Mouse (Mus musculus): Measurements from ENCODE around the gene Pde8a. TPM values are rescaled to one million over a fixed set of nuclear protein-coding genes. Genes with fewer than 3 reads are reported as not detected.

The Pde8a gene
- total RNA-seq, 2 experiments from 2014 or later, result 22.3 to 25.8 TPM

DNA sequence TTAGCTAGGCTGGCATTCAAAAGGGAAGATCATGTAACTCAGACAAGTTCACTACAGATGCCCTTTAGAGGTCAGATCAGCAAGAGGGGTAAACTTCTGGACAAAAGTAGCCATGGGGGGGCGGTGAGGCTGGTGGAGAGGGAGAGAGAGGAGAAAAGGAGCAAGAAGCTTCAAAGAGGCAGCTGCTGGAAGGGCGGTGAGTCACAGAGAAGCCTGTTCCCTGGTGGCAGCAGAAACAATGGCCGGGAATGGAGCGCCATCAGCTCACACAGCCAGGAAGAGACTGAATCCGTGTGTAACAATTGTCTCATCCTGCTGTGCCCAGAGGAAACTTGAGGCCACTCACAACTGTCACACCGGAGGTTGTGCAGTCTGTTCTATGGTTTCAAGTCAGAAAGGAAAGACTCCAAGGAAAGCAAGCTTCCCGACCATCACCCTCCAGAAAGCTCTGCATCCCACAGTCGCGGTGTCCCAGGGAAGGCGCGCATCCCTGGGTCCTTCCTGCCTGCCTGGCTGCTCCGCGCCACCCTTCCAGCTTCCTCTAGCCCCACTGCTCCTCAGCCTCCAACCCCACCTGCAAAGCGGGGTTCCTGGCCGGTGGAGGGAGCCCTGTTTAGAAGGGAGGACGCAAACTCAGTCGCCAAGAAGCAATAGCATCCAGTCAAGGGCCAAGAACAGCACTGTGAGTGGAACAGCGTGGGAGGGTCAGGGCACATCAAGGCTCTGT lies 122.5 kb downstream of the Pde8a start:
- no peak for DNase-seq (ENCODE audit: low spot score in 2 of 2)

DNA sequence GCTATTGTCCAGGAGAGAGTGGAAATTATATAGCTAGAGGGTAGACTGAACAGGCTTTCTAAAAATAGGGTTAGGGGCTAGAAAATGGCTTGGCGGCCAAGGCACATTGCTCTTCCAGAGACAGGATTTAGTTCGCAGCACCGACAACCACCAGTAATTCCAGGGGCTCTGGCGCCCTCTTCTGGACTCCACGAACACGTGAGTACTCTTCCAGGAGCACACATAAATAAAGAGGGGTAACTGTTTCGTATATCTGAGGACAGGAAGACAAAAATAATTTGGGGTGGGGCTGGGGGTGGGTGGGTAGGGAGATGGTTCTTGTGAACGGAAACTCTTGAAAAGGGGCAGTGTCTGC lies 123.0 kb downstream of the Pde8a start:
- no peak for DNase-seq (ENCODE audit: low spot score in 2 of 2)

DNA sequence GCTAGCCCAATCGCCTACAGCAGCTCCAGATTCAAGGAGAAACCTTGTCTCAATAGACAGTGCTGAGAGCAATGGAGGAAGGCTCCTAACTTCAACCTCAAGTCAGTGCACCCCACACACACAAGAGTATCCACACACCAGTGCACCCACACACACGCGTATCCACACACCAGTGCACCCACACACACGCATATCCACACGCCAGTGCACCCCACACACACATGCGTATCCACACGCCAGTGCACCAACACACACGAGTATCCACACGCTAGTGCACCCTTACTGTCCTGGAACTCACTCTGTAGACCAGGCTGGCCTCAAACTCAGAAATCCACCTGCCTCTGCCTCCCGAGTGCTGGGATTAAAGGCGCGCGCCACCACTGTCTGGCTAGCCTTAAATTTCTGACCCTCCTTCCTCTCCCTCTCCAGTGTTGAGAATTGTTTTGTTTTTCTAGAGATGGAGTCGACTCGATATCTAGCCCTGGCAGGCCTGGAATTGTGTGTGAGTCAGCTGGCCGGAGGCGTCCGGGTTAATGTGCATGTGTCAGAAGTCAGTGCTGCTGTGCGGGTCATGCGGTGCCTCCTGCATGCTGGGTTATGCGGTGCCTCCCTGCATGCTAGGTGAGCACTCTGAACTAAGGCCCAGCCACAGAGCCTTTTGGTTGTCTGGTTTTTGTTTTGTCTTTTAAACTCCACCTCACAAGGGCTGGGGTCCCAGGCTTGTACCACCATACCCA lies 124.6 kb downstream of the Pde8a start:
- DNase-seq (ENCODE audit: low spot score in 2 of 2), result no peak

DNA sequence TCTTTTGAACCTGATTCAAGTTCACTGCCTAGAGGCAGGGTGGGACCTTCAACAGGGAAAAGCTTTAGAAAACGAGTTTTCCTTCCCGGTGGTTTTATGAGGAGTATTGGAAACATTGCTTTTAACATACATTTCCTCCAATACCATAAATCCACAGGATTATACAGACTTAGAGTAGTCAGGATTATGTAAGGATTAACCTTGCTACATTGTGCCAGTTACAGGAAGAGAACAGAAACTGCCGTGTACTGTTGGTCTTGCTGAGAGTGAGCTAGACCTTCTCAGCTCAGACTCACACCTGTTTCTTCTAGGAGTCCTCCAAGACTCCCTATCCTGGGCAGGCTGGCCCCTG lies 125.1 kb downstream of the Pde8a start:
- DNase-seq (ENCODE audit: low spot score in 2 of 2), result no peak

DNA sequence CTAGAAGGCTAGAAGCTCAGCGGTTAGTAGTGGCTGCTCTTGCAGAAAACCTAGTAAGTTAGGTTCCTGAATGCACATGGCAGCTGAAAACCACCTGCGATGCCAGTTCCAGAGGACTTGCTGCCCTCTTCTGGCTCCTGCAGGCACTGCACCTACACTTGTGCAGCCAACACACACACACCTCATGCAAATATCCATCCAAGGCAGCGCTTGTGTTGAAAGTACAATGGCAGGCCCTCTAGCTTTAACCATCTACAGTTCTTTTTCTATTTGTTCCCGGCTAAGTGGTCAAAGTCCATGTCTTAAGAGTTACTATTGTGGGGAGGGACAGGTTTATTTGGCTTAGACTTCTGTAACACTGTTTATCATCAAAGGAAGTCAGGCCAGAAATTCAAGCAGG lies 126.4 kb downstream of the Pde8a start:
- DNase-seq (ENCODE audit: low spot score in 2 of 2), result peak in 1 of 2 experiments; percentile 37

DNA sequence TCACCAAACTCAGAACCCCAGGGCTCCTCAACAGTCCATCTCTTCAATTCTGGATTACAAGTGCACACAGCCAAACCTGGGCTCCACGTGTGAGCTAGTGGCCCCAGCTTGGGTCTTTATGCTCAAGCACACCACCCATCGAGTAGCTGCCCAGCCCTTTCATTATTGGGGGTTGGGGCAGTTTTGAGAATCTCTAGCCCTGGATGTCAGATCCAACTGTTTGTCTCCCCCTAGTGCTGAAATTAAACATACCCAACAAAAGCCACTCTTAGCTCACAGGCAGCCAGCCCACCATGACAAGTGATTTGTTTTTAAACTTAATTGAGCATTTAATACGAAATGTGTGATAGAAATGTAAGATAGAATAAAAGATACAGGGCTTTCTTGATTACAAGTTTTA lies 128.2 kb downstream of the Pde8a start:
- DNase-seq (ENCODE audit: low spot score in 2 of 2), result no peak

DNA sequence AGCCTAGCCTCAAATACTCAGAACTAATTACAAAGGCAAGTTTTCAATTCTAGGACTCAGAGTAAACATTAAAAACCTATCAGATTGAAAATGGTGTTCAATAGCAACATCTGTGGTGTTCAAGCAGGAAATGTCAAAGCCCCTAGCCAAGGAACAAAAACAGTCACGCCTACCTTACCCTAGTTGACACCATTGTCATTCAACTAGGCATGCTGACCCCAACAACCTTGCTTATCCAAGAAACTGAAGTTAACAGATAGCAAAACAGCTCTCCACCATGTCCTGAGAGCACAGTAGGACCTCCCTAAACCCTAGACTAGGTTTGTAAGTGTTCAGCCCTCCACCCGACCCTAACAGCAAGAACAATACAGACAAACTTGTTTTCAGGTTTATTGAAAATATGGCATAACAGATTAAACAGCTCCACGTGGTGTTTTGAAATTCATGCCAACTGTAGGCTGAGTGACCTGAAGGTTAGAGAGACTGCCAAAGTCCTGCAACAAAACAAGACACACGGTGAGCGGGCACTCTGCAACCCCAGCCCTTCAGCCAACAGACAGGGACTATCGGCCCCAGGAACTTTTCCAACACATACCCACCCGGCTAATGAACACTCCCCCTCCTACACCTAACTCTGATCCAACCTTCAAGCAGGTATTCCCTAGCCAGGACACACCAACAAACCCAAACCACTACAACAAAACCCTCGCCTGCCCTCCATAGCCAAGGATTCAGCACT lies 129.1 kb downstream of the Pde8a start:
- no peak for DNase-seq (ENCODE audit: low spot score in 2 of 2)

DNA sequence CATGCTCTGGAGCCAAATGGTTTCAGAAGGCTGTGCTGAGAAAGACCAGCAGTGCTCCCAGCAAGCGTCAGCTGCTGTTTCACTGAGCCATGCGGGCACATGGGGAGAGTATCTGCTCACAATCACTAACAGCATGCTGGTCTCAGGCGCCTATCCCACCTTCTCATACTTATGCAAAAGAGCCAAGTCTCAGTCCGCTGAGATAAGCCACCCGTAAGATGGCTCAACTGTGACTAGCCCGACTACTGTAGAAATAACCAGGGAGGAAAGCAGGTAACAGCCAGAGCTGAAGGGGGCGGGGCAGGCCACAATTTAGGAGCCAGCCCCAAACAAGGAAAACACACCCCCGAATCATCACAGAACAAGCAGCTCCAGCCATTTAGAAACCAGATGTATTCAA lies 129.9 kb downstream of the Pde8a start:
- no peak for DNase-seq (ENCODE audit: low spot score in 2 of 2)

DNA sequence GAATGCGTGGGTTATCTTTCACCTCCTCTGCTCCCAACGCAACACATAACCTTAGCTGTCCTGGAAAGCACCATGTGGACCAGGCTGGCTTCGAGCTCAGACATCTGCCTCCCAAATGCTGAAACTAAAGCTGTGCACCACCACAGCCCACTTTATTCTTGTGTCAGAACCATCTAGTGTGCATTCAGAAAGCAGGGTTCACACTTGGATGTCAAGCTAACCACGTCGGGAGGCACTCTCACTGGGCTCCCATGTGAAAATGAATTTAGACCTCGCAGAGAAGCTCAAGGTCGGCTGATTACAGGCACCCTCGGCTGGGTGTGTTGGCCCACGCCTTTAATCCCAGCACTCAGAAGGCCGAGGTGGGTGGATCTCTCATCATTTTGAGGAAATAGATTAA lies 130.4 kb downstream of the Pde8a start:
- no peak for DNase-seq (ENCODE audit: low spot score in 2 of 2)

DNA sequence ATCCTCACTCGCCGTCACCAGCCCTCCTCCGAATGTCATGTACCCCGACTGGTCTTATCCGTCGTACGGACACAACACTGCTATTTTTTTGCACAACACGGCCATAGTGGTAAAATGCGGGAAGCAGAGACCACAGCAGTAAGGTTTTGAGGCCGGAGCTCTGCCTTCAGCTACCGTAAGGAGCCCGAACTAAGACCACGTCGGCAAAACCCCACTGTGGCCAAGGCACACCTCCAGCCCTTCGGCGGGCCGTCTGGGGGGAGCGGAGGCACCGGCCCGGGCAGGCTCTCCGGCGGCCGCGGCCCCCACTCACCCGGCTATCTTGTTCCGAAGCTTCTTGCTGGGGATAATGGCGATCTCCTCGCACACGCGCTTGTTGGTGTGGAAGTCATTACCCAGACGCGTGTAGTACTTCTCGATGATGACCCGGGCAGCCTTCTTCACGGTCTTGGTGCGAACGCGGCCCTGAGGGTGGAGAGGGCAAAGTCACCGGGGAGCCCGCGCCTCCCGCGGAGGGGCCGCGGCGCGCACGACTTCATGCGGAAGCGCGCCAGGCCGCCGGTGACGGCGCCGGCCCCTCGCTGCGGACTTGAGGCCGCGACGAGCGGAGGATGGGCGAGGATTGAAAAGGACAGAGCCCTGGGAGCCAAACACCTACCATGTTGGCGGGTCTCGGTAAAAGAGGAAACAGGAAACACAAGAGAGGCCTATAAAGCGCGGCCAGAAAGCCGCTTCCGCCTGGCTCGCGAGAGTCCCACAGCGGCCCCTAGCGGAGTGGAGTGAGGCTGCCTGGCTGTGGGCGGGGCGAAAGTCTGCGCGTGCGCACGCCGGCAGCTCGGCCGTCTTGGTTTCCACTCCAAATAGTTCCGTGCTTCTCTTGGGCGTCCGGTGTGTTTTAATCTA lies 131.4 kb downstream of the Pde8a start, which contains the start of gene Rps17:
TSS of gene Rps17 (minus strand) at position 711 of the 903 bp plus-strand sequence.
- peak; percentile 97 to 100 for DNase-seq (ENCODE audit: low spot score in 2 of 2)

DNA sequence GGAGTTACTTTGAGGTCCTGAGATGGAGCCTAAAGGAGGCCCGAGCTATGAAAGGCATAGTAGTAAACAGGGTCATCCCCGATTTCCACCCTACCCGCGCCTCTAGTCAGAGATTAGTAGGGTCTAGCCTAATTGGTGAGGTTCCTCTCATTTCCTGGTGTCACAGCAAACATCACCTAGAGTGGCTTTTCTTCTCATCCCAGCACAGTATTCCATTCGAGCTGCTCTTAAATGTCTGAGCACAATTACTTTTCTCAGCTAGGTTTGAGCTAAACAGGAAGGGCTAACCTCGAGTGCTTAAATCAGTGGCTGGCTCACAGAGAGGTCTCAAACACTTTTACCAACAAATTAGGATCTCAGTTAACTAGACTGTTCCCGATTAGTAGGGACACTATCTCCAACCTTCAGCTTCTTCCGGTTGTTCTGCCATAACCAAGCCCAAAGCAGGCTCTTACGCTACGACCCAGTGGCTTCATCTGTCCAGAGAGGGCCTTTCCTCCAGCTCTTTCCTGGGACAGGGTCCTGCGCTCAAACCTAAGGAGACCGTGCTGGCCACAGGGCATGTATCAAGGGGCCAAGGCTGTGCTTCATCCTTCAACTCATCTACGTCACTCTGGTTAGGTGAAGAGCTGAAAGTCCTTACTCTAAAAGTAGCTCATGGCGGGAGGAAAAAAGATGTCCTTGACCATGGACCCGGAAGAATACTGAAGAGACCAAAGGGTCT lies 132.2 kb downstream of the Pde8a start:
- no peak for DNase-seq (ENCODE audit: low spot score in 2 of 2)

DNA sequence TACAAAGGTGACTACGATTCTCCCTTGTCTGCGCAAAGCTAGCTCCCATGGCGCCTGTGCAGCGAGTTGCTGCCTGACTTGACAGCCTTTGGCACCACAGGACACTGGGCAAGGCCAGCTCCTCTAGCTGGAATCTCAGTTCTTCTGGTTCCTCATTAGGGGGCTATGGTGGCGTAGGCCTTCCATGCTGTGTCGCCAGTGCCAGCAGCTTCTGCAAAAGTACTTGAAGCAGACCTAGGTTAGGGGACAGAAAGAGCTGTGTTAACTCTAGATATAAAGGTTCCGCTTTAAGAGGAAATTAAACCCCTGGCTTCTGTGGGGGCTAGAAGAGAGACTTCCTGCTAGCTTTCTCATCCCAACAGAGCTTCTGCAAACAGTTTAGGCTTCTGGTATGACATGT lies 134.8 kb downstream of the Pde8a start:
- DNase-seq (ENCODE audit: low spot score in 2 of 2), result no peak

DNA sequence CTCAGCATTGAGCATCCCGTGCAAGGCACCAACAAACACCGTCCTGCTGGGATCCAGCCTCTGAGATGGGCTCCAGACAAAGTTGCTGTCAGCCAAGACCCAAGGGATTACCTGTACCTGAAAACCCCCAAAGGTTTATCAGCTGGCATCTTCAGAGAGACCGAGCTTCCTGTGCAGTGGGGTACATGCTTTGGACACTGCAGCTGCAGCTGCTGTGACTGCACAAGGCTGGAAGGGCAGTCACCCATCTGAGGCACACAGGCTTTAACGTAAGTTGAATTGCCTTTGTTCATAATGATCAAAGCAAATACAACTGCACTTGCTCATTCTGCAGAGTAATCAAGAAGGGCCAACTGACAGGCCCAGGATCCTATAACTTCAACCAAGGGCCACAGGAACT lies 138.4 kb downstream of the Pde8a start:
- no peak for DNase-seq (ENCODE audit: low spot score in 2 of 2)

DNA sequence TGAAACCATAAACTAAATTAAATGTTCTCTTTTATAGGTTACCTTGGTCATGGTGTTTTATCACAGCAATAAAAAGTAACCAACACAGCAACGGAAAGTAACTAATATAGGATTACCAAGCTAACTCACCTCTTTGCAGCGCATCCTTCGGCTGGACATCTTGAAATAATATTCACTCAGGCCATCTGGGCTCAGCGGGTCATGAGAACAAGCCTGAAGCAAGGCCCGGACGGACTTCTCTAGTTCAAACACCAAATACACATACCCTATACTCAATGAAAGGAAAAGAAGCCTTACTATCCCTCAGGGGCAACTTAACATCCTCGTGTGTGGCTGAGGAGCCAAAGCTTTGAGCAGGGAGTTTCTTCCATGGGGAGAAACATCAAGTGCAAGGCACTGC lies 142.3 kb downstream of the Pde8a start:
- no peak for DNase-seq (ENCODE audit: low spot score in 2 of 2)

DNA sequence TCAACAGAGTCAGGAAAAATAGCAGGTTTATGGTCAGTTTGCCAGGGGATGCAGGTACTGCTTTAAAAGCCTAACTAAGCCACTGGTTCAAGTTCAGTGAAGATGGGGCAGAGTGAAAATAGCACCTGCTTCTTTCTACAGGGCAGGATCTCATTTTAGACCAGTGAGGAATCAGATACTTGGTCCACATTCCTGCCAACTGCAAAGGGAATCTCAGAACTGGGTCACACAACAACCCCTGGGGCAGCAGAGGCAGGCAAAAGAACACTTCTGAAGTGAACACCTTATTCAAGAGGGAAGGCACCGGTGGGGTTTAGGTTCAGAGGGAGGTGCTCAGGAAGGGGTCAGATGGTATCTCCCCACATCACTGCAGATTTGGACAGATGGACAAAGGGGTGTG lies 143.0 kb downstream of the Pde8a start:
- no peak for DNase-seq (ENCODE audit: low spot score in 2 of 2)

DNA sequence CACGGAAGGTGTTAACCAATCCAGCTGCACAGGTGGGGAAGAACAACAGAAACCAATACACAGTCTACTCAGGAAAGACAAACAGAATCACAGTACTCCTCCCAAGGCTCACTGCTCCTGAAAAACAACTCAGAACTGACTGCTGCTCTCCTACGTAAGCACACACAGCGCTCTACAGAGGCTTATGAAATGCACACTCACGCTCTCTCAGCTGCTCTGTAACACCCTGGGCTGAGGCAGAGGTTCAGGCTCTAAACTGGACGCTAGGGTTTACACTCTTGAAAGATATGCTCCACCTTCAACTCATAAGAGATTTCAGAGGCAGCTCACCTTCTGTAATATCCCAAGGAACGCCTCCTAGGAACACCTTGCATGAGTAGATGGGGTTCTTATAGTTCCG lies 143.6 kb downstream of the Pde8a start:
- no peak for DNase-seq (ENCODE audit: low spot score in 2 of 2)

DNA sequence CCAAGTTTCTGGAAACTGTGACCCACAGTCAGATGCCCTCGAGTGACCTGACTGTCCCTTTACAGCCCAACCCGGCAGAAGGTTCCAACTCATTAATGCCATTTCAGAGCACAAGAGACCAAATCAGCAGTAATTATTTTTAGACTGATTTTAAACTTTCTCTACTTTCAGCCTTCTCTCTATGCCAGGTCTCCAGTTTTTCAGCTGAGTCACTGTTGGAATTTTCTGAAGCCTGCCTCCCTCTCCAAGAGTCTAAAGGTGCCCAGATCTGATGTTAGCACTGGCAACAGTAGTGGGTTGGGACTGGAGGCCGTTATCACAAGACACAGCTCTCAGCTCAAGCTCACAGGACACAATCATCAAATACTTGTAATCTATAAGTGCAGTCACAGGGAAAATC lies 154.6 kb downstream of the Pde8a start:
- DNase-seq (ENCODE audit: low spot score in 2 of 2), result no peak

DNA sequence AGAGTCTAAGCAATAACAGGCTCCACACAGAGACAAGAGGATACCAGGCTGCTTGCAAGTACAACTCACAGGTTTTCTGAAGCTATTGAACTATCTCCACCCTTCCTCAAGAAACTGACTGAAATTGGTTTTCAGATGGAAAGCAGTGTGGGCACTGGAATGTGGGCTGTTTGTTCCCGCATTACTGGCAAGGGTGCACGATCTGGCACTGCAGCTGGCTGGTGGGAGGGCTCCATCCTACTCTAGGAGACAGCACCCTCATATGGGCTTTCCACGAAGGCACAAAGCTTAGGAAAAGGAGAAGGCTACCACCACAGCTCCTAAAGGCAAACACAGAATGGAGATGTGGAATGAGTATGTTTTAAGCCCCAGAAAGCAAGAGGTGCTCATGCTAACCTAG lies 156.3 kb downstream of the Pde8a start:
- no peak for DNase-seq (ENCODE audit: low spot score in 2 of 2)

DNA sequence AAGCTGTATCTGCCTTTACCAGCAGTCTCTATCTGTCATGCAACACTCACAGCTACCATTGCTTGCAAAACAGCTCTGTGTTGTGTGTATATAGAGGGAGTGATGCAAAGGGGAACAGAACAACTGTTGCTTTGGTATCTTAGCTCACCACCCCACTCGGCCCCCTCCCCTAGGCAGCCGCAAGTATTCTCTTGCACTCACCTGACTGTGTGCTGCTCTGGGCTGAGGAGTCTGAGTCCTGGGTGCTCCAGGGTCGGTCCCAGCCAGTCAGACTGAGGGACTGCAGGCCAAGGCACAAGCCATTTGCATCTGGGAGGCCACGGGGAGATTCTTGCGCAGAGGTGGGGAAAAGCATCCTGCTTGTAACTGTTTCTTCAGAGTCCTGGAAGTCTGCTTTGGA lies 158.4 kb downstream of the Pde8a start:
- no peak for DNase-seq (ENCODE audit: low spot score in 2 of 2)

DNA sequence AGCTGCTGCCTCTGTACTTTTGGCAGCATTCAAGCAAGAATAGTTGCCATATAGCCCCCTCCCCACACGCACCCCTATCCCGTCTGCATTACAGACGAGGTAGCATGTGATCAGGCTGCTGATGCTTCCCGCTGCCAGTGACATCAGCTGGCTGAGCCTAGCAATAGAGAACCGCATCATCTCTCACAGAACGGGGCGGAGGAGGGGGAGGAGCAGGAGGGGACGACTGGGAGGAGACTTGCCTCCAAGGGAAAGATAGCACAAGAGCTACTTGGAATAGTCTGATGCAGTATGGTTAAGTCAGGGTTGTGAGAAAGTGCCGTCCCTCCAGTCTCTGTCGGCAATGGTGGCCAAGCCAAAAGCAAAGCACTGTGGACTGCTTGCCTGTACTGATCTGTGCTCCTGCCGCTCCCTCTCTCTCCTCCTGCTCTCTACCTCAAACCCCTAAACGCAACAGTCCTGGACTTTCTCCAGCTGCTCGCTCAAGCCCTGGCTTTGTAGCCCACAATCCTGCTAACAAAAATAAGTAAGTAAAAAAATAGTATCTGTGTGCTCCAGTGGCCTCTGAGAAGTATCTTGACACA lies 159.0 kb downstream of the Pde8a start:
- no peak for DNase-seq (ENCODE audit: low spot score in 2 of 2)
